Mouse (Mus musculus): ENCODE measurements around the gene Olfr992.
"Not testable (repeated sequence)": the region's sequence is repeated elsewhere in the genome, so short reads cannot be mapped to it uniquely, and the experiment has no call there.

Olfr992 gene

GRCm38 (mm10) chr2:85409369-85409768 is at the start of gene Olfr992:
TSS of gene Olfr992 (minus strand) at chr2:85409469.
- no peak for DNase-seq (ENCODE audit: low read depth, low spot score)

GRCm38 (mm10) chr2:85443539-85443938 is 34.3 kb upstream of the Olfr992 start, which contains the start of gene Olfr995:
TSS of gene Olfr995 (minus strand) at chr2:85443639.
- no peak for DNase-seq (ENCODE audit: low read depth, low spot score)

GRCm38 (mm10) chr2:85442546-85442945 is 33.3 kb upstream of the Olfr992 start:
- no peak for DNase-seq (ENCODE audit: low read depth, low spot score)

- DNase-seq (ENCODE audit: low read depth, low spot score), result no peak
Observed at GRCm38 (mm10) chr2:85436351-85436750, 27.1 kb upstream of the Olfr992 start, which contains the start of gene Olfr994. TSS of gene Olfr994 (minus strand) at chr2:85436451.

GRCm38 (mm10) chr2:85425893-85426292 is 16.6 kb upstream of the Olfr992 start:
- no peak for DNase-seq (ENCODE audit: low read depth, low spot score)

GRCm38 (mm10) chr2:85414777-85415176 is 5.5 kb upstream of the Olfr992 start, which contains the start of gene Olfr993:
TSS of gene Olfr993 (minus strand) at chr2:85414877.
- DNase-seq (ENCODE audit: low read depth, low spot score), result no peak

- DNase-seq (ENCODE audit: low read depth, low spot score), result not testable (repeated sequence)
Observed at GRCm38 (mm10) chr2:85363127-85363526, 46.1 kb downstream of the Olfr992 start, which contains the start of gene Olfr988. TSS of gene Olfr988 (minus strand) at chr2:85363227.

Measured in c-Kit-negative CD71-positive TER-119-positive erythroid progenitor cells, embryonic 14.5 days (primary cell).